Mouse (Mus musculus): Measurements from ENCODE around the gene Trpm8.

- no peak for TF ChIP-seq POLR2A (IDR thresholded peaks at IDR 0.05; ENCODE audit: extremely low read depth, insufficient read depth, low read length)
- TF ChIP-seq CTCF (IDR thresholded peaks at IDR 0.05; ENCODE audit: extremely low read depth, insufficient read depth, low read length), result peak; percentile 52
Observed at GRCm38 (mm10) chr1:88289917-88290316, 12.5 kb downstream of the Trpm8 start.
